Mouse (Mus musculus) ZHBTc4 (cell line): ENCODE data around the gene Pan2.
"Not testable (repeated sequence)": the region's sequence is repeated elsewhere in the genome, so short reads cannot be mapped to it uniquely, and the experiment has no call there.

ENCODE experiments used
- DNase-seq: peaks from one replicate; pipeline ENCODE4 v3.0.0-alpha.2; 2011; ENCODE audit warnings: low read depth, low spot score

Pan2 gene

DNA sequence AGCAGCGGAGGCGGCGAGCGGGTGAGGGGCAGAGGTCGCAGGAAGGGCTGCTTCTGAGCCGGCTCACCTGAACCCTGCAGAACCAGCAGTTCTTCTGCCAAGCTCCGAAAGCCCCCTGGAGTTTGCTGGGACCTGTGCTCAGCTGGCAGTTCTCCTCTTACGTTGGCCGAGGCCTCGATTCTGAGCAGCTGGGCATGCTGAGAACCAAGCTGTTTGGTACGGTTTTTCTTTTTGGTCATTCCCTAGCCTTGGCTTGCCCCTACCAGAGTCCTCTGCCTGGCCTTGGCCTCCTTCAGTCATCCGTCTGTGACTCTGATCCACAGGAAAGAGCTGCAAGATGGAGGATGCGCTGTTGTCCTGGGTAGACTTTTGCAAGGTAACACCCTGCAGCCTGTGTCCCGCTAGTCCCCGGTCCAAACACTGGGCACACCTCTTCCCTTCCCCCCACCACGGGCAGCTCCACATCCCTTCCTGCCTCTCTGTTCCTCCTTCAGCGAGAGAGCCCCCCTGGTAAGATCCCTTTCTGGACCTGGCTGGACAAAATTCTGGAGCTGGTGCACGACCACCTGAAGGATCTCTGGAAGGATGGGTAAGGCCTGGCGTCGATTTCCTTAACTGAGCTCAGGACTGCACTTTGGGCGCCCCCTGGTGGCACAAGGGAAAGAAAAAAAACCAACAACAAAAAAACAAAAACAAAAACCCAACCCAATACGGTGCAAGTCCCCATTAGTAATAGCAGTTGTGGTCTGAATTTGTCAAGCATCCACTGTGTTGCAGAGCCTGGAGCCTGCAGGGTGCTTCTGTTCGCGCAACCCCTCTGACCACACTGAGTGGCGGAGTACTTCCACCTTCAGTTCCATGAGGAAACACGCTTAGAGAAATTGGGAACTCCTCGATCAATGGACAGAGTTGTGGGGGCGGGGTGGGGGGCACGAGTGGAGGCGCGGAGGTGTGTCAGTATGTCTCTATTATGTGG is 19.2 kb upstream of the Pan2 start:
- peak; percentile 90 for DNase-seq

DNA sequence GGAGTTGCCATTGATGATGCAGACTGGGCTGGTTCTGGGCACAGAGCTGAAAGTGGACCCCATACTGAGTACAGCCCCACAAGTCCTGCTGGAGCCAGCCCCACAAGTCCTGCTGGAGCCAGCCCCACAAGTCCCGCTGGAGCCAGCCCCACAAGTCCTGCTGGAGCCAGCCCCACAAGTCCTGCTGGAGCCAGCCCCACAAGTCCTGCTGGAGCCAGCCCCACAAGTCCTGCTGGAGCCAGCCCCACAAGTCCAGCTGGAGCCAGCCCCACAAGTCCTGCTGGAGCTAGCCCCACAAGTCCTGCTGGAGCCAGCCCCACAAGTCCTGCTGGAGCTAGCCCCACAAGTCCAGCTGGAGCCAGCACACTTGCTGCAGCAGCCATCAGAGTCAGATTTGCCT is 12.5 kb upstream of the Pan2 start:
- not testable (repeated sequence) for DNase-seq

DNA sequence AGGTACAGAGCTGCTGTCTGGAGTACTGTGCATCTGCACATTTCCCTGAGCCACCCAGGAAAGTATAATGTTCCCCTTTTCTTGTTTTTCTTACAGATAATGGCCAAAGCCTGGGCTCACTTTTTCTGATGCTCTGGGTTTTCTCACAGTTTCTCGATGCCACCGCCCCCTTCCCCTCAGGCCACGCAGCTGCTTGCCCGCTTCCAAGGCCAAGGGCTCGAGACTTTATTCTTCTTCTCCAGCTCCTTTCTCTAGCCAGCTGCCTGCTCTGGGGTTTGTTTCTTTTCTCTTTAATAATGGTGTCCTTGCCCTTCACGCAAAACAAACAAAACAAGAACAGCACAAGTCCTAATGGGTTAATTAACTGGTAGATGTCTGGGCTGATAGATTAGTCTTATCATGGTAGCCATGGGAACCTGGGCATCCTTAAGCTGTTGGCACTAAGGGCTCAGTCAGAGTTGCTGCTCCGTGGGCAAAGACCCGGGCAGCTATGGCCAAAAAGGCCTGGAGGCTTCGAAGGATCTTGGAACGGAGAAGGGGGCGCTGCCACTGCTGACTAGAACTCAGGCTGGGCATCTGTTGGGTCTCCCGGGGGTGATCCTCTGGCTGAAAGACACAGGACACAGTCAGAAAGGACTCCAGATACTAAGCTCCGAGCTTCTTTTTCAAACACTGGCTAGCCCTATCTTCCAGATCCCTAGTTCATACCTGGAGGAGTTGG is 6.6 kb upstream of the Pan2 start:
- no peak for DNase-seq

DNA sequence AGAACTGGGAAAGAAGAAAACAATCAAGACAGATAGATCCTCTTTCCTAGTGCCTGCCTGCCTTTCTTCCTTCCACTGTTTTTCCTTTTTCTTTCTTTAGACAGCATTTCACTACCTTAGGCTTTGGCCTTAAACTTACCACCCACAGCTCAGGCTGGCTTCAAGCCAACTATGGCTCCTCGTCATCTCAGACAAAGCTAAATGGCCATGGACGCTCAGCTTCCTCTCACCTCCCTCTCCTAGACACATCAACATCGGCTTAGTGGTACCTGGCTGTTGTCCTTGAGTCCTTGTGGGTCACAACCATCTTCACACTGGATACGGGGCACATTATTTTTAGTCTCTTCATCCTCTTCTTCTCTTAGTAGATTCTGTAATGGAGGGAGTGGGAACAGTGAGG is 5.9 kb upstream of the Pan2 start:
- DNase-seq: no peak

DNA sequence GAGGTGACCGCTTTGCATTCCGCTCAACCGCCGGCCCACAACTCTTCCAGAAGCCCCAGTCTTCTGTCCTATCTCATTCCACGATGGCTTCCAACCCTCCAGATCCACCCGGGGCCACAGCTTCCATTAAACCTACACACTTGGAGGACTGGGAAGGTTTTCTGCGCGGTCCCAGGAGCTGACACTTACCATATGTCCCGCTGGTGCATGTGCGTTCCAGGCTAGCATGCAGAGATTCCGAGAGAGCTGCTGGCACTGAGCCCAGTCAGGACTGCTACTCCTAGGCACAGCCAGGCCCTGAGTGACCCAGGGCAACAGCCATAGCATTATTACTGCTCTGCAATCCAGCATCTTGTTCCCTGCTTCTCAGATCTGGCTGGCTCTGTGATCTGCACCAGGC is 5.5 kb upstream of the Pan2 start:
- DNase-seq: peak; percentile 45

DNA sequence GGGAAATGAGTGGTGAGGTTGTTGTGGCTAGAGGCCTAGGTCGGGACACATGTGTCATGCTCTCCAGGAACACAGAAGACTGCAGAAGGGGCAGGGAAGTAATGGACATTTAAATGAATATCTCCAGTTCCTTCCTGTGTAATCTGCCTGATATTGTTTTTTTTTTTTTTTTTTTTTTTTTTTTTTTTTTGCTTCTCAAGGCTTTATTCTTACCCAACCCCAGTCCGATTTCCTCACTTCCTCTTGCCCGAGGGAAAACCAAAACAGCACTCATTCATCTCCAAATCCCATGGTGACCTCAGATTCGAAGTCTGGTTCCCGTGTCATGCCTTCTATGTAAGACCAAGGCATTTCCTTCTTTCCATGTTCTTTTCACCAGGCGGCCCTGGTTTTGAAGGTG is 4.9 kb upstream of the Pan2 start:
- DNase-seq: no peak

DNA sequence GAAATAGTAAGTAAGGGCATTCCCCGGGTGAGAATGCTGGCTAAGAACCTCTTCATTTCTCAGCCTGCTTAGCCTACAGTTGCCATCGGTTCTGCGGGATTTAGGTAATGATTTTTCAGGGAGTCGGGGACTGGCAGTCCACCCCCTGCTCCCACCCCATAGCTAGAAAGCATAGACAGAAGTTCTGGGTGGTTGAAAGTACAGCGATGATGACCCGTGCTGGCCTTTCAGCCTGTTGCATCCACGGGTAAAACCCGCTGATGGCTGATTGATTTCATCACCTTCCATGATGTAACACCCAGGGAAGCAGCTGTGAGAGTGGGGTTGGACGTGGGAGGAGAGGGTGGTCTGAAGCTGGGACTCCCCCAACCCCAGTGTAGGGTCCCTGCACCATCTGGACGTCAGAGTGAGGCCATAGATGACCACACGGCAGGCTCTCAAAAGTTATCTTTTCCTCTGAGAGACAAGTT is 4.4 kb upstream of the Pan2 start, which contains the start of gene Il23a:
Gene Il23a (minus strand): TSS at position 51 of the 470 bp plus-strand sequence.
- no peak for DNase-seq

DNA sequence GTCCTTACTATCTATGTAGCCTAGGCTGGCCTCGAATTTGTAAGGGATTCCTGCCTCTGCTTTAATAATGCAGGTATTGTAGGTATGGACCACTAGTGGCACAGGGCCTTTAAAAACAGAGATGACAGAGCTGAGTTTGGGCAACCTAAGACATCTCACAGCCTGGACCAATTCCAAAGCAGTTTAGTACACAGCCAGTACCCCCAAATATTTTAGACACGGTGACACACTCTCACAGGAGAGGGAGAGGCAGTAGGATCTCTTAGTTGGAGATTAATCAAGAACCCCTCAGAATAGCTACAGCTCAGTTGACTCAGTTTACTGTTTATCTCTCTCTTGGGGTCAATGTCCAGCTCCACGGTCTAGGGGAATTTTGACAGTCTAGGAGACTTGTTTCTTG is 778 bp upstream of the Pan2 start:
- DNase-seq: no peak

DNA sequence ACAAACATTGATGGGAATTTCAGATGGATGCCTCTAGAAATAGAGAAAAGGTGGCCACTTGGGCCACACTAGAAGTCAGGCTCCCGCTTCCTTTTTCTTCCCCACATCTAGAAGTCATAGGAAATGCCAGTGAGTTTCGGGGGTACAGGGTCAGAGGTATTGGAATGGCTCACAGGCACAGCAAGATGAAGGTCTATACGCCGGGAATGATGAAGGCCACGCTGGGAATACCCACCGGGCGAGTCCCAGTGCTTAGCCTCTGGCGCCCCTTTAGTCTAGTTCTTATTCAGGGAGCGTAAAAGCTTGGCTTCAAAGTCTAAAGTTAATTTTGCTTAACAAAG is 380 bp upstream of the Pan2 start:
- DNase-seq: no peak

DNA sequence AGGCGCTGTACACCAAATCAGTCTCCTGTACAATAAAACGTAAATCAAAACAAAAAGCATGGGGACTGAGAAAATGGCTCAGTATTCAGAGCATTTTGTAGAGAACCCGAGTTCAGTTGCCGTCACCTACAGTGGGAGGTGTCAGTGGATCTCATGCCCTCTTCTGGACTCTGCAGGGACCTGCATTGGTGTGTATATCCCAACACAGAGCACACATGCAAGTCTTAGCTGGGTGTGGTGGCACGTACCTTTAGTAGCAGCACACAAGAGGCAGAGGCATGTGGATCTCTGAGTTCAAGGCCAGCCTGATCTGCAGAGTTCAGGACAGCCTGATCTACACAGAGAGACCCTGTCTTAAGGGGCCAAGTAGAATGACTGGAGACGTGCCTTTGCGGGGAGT is 6.5 kb downstream of the Pan2 start:
- peak; percentile 36 for DNase-seq

DNA sequence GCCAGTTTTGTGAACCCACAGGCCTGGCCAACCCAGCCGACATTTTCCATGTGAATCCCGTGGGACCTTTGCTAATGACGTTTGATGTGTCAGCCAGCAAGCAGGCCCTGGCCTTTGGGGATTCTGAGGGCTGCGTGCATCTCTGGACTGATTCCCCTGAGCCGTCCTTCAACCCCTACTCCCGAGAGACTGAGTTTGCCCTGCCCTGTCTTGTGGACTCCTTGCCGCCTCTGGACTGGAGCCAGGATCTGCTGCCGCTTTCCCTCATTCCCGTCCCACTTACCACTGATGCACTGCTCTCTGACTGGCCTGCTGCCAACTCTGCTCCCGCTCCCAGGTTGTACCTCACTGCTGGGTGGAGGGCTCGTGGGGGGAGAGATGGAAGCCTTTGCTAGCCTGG is 7.0 kb downstream of the Pan2 start:
- DNase-seq: no peak

DNA sequence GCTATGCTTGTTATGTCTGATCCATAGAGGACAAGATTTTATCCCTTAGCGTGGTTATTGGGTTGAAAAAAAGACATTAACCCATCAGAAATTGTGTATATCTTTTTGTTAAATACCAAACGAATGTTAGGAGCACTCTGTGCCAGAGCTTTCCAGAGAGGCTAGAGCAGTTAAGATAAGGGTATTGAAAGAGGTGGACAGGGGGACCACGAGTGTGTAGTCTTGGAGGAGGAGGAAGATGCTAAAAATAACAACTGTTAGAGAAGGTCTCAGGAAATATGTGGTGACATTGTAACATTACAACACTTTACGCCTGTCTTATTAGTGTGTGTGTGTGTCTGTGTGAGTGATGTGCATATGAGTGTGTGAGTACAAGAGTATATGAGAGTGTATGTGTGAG is 7.8 kb downstream of the Pan2 start:
- no peak for DNase-seq

DNA sequence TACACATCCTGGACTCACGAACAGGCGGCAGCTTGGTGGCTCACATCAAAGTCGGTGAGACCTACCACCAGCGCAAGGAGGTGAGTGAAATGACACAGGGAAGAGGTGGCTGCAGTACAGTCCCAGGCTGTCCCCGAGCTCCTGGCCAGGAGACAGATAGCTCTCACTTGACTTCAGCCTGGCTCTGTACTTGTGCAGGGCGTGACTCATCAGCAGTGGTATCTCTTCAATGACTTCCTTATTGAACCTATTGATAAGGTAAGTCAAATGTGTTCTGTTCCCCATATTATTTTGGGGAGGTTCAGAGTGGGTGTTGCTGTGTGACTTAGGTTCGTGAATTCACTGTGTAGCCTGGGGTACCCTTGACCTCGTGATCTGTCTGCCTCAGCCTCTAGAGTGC is 12.4 kb downstream of the Pan2 start:
- no peak for DNase-seq

DNA sequence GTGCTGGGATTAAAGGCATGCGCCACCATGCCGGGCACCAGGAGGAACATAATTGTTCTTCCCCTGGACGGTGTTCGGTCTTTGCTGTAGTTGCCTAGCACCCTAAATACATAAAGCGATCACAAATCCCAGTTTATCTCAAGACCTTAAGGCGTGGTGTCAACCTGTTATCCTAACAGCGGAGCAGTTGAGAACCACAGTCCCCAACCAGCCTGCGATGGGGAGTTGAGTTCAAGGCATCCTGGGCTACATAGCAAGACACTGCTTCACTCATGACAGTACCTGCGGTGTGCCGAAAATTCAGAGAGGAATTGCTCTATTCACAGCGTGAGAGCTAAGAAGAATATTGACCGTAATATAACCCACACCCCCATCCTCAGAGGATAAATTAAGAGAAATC is 18.5 kb downstream of the Pan2 start:
- DNase-seq: no peak

DNA sequence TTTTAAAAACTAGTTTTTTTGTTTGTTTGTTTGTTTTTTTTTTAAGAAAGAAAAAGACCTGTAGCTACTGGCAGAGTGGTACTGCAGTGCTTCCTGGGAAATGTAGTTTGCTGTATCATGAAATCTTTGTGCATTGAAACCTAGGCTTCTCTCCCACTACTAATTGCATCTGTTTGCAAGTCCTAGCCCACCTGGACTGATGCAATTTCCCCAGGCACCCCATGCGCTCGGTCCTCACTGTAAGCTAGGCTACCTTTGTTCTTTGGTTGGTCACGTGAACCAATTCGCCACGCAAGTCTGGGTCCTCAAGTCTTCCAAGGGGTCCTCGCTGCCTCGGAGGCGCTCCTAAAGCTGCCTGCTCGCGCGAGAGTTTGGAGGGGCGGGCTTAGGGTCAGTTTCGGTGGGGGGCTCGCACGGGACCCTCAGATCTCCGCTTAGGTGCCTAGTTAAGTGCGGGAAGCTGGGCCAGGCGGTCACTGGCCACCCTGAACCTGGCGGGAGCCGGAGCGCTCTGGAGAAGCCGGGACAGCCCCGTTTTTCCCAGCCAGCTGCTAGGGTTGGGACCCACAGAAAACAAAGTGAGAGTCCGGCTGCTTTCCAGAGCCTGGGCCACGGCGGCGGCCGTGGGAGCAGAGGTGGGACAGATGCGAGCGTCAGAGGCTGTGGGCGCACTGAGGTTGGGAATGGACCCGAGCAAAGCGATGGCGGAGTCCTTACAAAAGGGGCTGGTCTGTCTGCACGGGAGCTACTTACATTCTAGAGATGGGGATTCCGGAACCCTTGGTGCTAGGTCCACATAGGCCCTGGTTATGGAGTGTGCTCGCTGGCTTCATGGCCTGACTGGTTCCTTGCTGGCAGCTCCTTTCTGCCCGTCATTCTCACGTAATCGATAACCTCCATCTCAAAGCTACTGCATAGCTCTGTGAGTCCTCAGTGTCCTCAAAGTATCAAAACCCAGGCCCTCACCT is 19.3 kb downstream of the Pan2 start, which contains the start of gene Cnpy2:
Gene Cnpy2 (plus strand): TSS at position 319 of the 968 bp plus-strand sequence.
- peak; percentile 97 for DNase-seq

DNA sequence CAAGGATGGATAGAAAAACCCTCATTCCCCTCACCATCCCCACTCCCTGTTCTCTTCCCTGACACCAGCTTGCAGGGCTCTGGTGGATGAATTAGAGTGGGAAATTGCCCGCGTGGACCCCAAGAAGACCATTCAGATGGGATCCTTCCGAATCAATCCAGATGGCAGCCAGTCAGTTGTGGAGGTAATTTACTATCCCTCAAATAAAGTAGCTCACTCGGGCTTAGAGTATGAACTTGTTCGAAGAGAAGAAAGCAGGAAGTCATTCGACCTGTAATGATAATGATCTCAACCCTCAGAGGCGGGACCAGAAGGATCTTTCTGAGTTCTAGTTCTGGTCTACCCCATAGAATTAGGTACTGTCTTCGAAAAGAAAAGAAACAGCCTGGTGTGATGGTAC is 20.4 kb downstream of the Pan2 start:
- no peak for DNase-seq

DNA sequence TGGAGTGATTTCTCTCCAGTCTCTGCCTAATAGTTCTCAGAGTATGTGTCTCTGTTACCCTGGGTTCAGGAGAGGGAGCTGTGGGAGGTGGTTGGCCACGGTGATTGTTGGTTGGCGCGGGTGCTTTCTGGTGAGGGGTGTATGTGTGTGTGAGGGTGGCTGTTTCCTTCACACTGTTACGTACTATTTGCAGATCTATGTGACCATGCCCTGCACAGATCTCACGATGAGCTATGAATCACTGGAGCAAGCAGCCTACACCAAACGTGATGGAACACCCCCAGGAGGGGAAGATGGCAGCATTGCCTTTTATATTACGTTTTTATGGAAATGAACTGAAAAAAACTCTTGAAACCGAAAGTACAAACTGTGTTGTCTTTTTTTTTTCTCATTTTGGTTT is 23.7 kb downstream of the Pan2 start:
- DNase-seq: no peak

DNA sequence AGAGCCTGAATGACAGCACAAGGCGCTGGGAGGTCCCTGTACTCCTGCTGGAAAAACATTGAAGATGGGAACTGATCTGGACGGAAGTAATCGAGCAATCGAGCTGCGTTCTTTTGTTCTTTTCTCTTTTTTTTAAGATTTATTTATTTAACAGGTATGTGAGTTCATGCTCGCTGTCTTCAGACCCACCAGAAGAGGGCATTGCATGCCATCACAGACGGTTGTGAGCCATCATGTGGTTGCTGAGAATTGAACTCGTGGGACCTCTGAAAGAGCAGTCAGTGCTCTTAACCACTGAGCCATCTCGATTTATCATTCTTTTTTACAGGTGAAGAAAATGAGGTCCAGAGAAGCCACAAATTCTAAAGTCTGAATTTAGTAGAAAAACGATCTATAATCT is 24.5 kb downstream of the Pan2 start:
- peak; percentile 57 for DNase-seq

DNA sequence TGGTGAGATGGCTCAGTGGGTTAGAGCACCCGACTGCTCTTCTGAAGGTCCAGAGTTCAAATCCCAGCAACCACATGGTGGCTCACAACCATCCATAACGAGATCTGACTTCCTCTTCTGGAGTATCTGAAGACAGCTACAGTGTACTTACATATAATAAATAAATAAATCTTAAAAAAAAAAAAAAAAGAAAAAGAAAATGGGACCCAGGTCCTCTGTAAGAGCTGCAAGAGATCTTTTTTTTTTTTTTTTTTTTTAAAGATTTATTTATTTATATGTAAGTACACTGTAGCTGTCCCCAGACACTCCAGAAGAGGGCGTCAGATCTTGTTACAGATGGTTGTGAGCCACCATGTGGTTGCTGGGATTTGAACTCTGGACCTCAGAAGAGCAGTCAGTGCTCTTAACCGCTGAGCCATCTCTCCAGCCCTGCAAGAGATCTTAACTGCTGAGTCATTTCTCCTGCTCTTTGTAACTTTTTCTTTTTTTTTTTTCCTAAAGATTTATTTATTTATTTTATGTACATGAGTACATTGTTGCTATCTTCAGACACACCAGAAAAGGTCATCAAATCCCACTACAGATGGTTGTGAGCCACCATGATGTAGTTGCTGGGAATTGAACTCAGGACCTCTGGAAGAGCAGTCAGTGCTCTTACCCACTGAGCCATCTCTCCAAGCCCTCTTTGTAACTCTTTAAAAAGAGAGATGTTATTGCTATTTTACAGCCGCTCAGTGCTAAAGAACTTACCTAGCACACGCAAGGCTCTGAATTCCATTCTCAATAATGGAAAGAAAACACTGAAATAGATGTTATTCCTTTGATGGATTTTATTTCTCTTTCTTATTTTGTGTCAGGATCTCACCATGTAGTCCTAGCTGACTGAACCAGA is 29.5 kb downstream of the Pan2 start:
- DNase-seq: not testable (repeated sequence)

DNA sequence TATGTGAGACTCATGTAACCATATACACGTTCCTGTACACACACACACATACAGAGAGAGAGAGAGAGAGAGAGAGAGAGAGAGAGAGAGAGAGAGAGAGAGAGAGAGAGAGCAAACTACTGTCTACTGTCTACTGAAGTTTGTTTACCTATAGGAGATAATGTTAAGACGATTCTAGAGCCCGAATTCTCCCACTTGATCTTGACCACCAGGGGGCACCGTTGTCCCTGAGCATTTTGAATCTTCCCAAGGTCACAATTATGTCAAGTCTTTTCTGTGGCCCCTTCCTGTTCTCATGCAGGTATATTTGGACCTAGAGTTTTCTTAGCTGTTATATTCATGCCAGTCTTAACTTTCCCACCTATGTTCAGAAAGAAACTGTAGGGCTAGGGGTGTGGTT is 32.4 kb downstream of the Pan2 start:
- peak; percentile 88 for DNase-seq

DNA sequence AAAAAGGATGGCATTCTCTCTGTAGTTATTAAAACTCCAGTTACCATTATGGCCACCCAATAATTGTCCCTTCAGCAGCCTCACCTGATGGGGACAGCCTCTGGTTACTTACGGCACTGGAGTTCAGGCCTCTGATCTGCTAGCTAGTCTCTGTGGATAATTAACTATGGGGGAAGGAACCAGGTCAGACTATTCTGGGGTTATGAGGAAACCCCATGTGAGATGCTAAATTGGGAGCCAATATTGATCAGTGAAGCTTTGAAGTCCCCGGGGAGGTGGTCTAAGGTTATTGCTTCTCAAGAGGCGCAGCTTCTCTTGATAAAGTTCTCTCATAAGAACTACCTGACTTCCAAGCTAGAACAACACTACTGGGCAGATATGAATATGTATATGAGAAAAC is 33.1 kb downstream of the Pan2 start:
- DNase-seq: no peak
